Mouse (Mus musculus) intestine, embryonic 14.5 days (tissue): Measurements from ENCODE around the gene Syt16. TPM values are rescaled to one million over a fixed set of nuclear protein-coding genes. Genes with fewer than 3 reads are reported as not detected.

Experiments
- ATAC-seq: fragments of 200-750 bp; cut with Nextera tagmentation; replicated peaks from 2 replicates; pipeline ENCODE4 v1.8.0; 2017; ENCODE audit warnings: low read depth, moderate number of reproducible peaks, moderate TSS enrichment, moderate library complexity; ENCODE audit not compliant: low FRiP score, low TSS enrichment
- DNase-seq: peaks from one replicate; pipeline ENCODE4 v3.0.0-alpha.2; 2018; ENCODE audit warnings: low spot score
- H3K27ac ChIP-seq: fragments of 300-500 bp; sonication (generic); 2 replicates; pipeline ENCODE4 v1.5.1; 2014; ENCODE audit warnings: low read depth, mild to moderate bottlenecking, control low read depth
- H3K27me3 ChIP-seq: fragments of 300-500 bp; sonication (generic); replicated peaks from 2 replicates; pipeline ENCODE4 v1.6.1; 2014; ENCODE audit warnings: low read length, control low read depth; ENCODE audit not compliant: control insufficient read depth, insufficient read depth
- H3K36me3 ChIP-seq: fragments of 300-500 bp; sonication (generic); 2 replicates; pipeline ENCODE4 v1.6.1; 2014; ENCODE audit warnings: low read length, control low read depth; ENCODE audit not compliant: control insufficient read depth, insufficient read depth
- H3K4me1 ChIP-seq: fragments of 300-500 bp; sonication (generic); replicated peaks from 2 replicates; pipeline ENCODE4 v1.6.1; 2014; ENCODE audit warnings: low read length, control low read depth, mixed read lengths; ENCODE audit not compliant: control insufficient read depth, insufficient read depth
- H3K4me2 ChIP-seq: fragments of 300-500 bp; sonication (generic); 2 replicates; pipeline ENCODE4 v1.6.1; 2014; ENCODE audit warnings: low read length
- H3K4me3 ChIP-seq: fragments of 300-500 bp; sonication (generic); 2 replicates; pipeline ENCODE4 v1.5.1; 2014; ENCODE audit warnings: low read depth, low read length, control low read depth, mixed read lengths
- H3K9ac ChIP-seq: fragments of 300-500 bp; sonication (generic); 2 replicates; pipeline ENCODE4 v1.6.1; 2014; ENCODE audit warnings: mild to moderate bottlenecking, low read length
- H3K9me3 ChIP-seq: fragments of 300-500 bp; sonication (generic); 2 replicates; pipeline ENCODE4 v1.6.1; 2016; ENCODE audit warnings: low read length, control low read depth; ENCODE audit not compliant: control insufficient read depth
- WGBS: fragments of 180-500 bp; shearing (Covaris S2); extraction: QIAGEN DNeasy Blood & Tissue Kit; methylation state at CpG from one replicate; pipeline ENCODE4 v1.1.7; 2014; 5-methylcytosine and 5-hydroxymethylcytosine counted together
- polyA plus RNA-seq: library from polyadenylated mRNA; unstranded; fragments of >200 nt; fragmentation: Nextera tagmentation; extraction: Ambion mirVana; gene quantifications from 2 replicates; pipeline ENCODE4 v1.2.1, GENCODE M21; 2014

The Syt16 gene
- polyA plus RNA-seq, 1 experiment from 2014 or later: 1.8 TPM

- WGBS: 79% methylated on average over 5 of the region's 5 CpGs
- Histone ChIP-seq H3K4me2 (no peak overlapping the region), H3K27ac (no peak overlapping the region), H3K27me3 (no peaks in the 10 kb centered on the region), H3K4me1 (no peaks in the 10 kb centered on the region), H3K9ac (no peak overlapping the region), H3K4me3 (no peak overlapping the region), H3K9me3 (no peaks in the 10 kb centered on the region), H3K36me3 (no peaks in the 10 kb centered on the region)
- DNase-seq: no peak
- ATAC-seq: no peak
Measured at GRCm38 (mm10) chr12:74277265-74277664, 279.8 kb downstream of the Syt16 start.

GRCm38 (mm10) chr12:74281403-74281802 lies 283.9 kb downstream of the Syt16 start:
- WGBS: 82% methylated on average over 4 of the region's 4 CpGs
- ATAC-seq: no peak

GRCm38 (mm10) chr12:74282846-74283245 lies 285.4 kb downstream of the Syt16 start:
- Histone ChIP-seq H3K9ac (no peak overlapping the region), H3K27ac (no peak overlapping the region), H3K4me1 (peaks cover 3% of the 10 kb centered on the region; the same call in 1 of the 2 replicates), H3K27me3 (peaks cover 25% of the 10 kb centered on the region), H3K4me3 (no peak overlapping the region), H3K4me2 (no peak overlapping the region), H3K9me3 (no peaks in the 10 kb centered on the region), H3K36me3 (no peaks in the 10 kb centered on the region)
- WGBS: 45% methylated on average over 1 of the region's 1 CpGs
- DNase-seq: no peak
- no peak for ATAC-seq

More at GRCm38 (mm10) chr12:74281403-74281802, 283.9 kb downstream of the Syt16 start:
- peaks cover 25% of the 10 kb centered on the region for H3K27me3 ChIP-seq
- no peak for DNase-seq
- no peak overlapping the region for H3K4me3 ChIP-seq
- H3K4me2 ChIP-seq: no peak overlapping the region
- no peaks in the 10 kb centered on the region for H3K9me3 ChIP-seq
- peaks cover 3% of the 10 kb centered on the region; the same call in 1 of the 2 replicates for H3K4me1 ChIP-seq
- H3K36me3 ChIP-seq: no peaks in the 10 kb centered on the region
- no peak overlapping the region for H3K27ac ChIP-seq
- no peak overlapping the region for H3K9ac ChIP-seq

- Histone ChIP-seq H3K36me3 (no peaks in the 10 kb centered on the region), H3K4me1 (peaks cover 3% of the 10 kb centered on the region; the same call in 1 of the 2 replicates), H3K27ac (no peak overlapping the region), H3K4me3 (peak overlapping the region; percentile 37), H3K9ac (peak overlapping the region; percentile 27; the same call in 1 of the 2 replicates), H3K4me2 (peak overlapping the region; percentile 83), H3K9me3 (no peaks in the 10 kb centered on the region), H3K27me3 (peaks cover 25% of the 10 kb centered on the region)
- DNase-seq (peak; percentile 90), ATAC-seq (peak; percentile 93)
- WGBS: 1% methylated on average over 49 of the region's 49 CpGs
Measured at GRCm38 (mm10) chr12:74284020-74284684, 286.7 kb downstream of the Syt16 start.

- peaks cover 3% of the 10 kb centered on the region; the same call in 1 of the 2 replicates for H3K4me1 ChIP-seq
- 7% methylated on average over 11 of the region's 11 CpGs for WGBS
- H3K4me3 ChIP-seq: peak overlapping the region; percentile 37
- no peaks in the 10 kb centered on the region for H3K36me3 ChIP-seq
- H3K27ac ChIP-seq: no peak overlapping the region
- 0 out of 2 replicates have a peak, but pooled peaks have one; percentile 2 for ATAC-seq
- peaks cover 25% of the 10 kb centered on the region for H3K27me3 ChIP-seq
- no peaks in the 10 kb centered on the region for H3K9me3 ChIP-seq
- no peak overlapping the region; the same call in 1 of the 2 replicates for H3K9ac ChIP-seq
- peak overlapping the region; percentile 83 for H3K4me2 ChIP-seq
- no peak for DNase-seq
Measured at GRCm38 (mm10) chr12:74284685-74285054, 287.2 kb downstream of the Syt16 start.

GRCm38 (mm10) chr12:74290983-74291382 lies 293.5 kb downstream of the Syt16 start:
- Histone ChIP-seq H3K4me3 (no peak overlapping the region), H3K27me3 (peaks cover 2% of the 10 kb centered on the region), H3K9ac (no peak overlapping the region), H3K4me1 (no peaks in the 10 kb centered on the region), H3K4me2 (no peak overlapping the region), H3K9me3 (no peaks in the 10 kb centered on the region), H3K27ac (no peak overlapping the region), H3K36me3 (no peaks in the 10 kb centered on the region)
- 79% methylated on average over 4 of the region's 4 CpGs for WGBS
- ATAC-seq: no peak
- no peak for DNase-seq

- H3K4me3 ChIP-seq: no peak overlapping the region
- no peaks in the 10 kb centered on the region for H3K9me3 ChIP-seq
- H3K4me2 ChIP-seq: no peak overlapping the region
- no peaks in the 10 kb centered on the region for H3K36me3 ChIP-seq
- ATAC-seq: no peak
- WGBS: 3% methylated on average over 4 of the region's 4 CpGs
- no peaks in the 10 kb centered on the region for H3K27me3 ChIP-seq
- H3K9ac ChIP-seq: no peak overlapping the region
- H3K4me1 ChIP-seq: no peaks in the 10 kb centered on the region
- H3K27ac ChIP-seq: no peak overlapping the region
- peak; percentile 72 for DNase-seq
Measured at GRCm38 (mm10) chr12:74293624-74294023, 296.2 kb downstream of the Syt16 start.

- 55% methylated on average over 5 of the region's 5 CpGs for WGBS
- DNase-seq: no peak
Measured at GRCm38 (mm10) chr12:74296374-74296773, 298.9 kb downstream of the Syt16 start.

GRCm38 (mm10) chr12:74301559-74301958 lies 304.1 kb downstream of the Syt16 start:
- Histone ChIP-seq H3K9me3 (no peaks in the 10 kb centered on the region), H3K4me3 (no peak overlapping the region), H3K36me3 (no peaks in the 10 kb centered on the region), H3K27ac (no peak overlapping the region), H3K27me3 (no peaks in the 10 kb centered on the region), H3K4me2 (no peak overlapping the region), H3K4me1 (no peaks in the 10 kb centered on the region), H3K9ac (no peak overlapping the region)
- ATAC-seq (no peak), DNase-seq (no peak)
- 74% methylated on average over 6 of the region's 6 CpGs for WGBS

More at GRCm38 (mm10) chr12:74296374-74296773, 298.9 kb downstream of the Syt16 start:
- Histone ChIP-seq H3K4me2 (no peak overlapping the region), H3K9me3 (no peaks in the 10 kb centered on the region), H3K36me3 (no peaks in the 10 kb centered on the region), H3K4me1 (no peaks in the 10 kb centered on the region), H3K9ac (no peak overlapping the region), H3K27me3 (no peaks in the 10 kb centered on the region), H3K4me3 (no peak overlapping the region), H3K27ac (no peak overlapping the region)
- no peak for ATAC-seq
